Mouse (Mus musculus) T-helper 17 cell (primary cell): ENCODE measurements around the gene Mylk4.

Experiments used
- in situ Hi-C, 2 experiments: fragments of 300-600 bp; cut with MboI, MseI; formaldehyde crosslinking; loops; 1 replicate in 1 of 2; 2 replicates in 1 of 2; pipeline ENCODE4 v1.15.1; 2025; ENCODE audit warnings: high pct_unique_total_duplicates in 2 of 2

The Mylk4 gene

GRCm38 (mm10) chr13:32783816-32784215 is at the start of gene Mylk4:
Mylk4 (minus strand) TSS chr13:32783954.
- in situ Hi-C loops: no loop called here

GRCm38 (mm10) chr13:32833237-32833636 is 49.5 kb upstream of the Mylk4 start:
- in situ Hi-C loops: no loop called here

- in situ Hi-C loops: no loop called here
Observed at GRCm38 (mm10) chr13:32832776-32833175, 49.0 kb upstream of the Mylk4 start.

- in situ Hi-C loops: no loop called here
Observed at GRCm38 (mm10) chr13:32831505-32832273, 47.9 kb upstream of the Mylk4 start.

- in situ Hi-C loops: no loop called here
Observed at GRCm38 (mm10) chr13:32828886-32829285, 45.1 kb upstream of the Mylk4 start.

GRCm38 (mm10) chr13:32827951-32828350 is 44.2 kb upstream of the Mylk4 start:
- in situ Hi-C loops: no loop called here

- in situ Hi-C loops: no loop called here
Observed at GRCm38 (mm10) chr13:32827111-32827822, 43.5 kb upstream of the Mylk4 start.

GRCm38 (mm10) chr13:32825546-32825945 is 41.8 kb upstream of the Mylk4 start:
- in situ Hi-C loops: no loop called here

GRCm38 (mm10) chr13:32824377-32825330 is 40.9 kb upstream of the Mylk4 start:
- in situ Hi-C loops: no loop called here

- in situ Hi-C loops: no loop called here
Observed at GRCm38 (mm10) chr13:32823126-32823525, 39.4 kb upstream of the Mylk4 start.

- in situ Hi-C loops: no loop called here
Observed at GRCm38 (mm10) chr13:32821671-32822070, 37.9 kb upstream of the Mylk4 start.

- in situ Hi-C loops: no loop called here
Observed at GRCm38 (mm10) chr13:32819926-32820325, 36.2 kb upstream of the Mylk4 start.

GRCm38 (mm10) chr13:32819241-32819640 is 35.5 kb upstream of the Mylk4 start:
- in situ Hi-C loops: no loop called here

- in situ Hi-C loops: no loop called here
Observed at GRCm38 (mm10) chr13:32807624-32808023, 23.9 kb upstream of the Mylk4 start.

GRCm38 (mm10) chr13:32806820-32807219 is 23.1 kb upstream of the Mylk4 start:
- in situ Hi-C loops: no loop called here

GRCm38 (mm10) chr13:32803701-32804345 is 20.1 kb upstream of the Mylk4 start:
- in situ Hi-C loops: loop anchor here in 1 of 2 experiments (5.0 kb wide), 1 partner anchor 467 kb away; the partner anchor contains the start of gene Gmds

GRCm38 (mm10) chr13:32802259-32803081 is 18.7 kb upstream of the Mylk4 start, which contains the start of gene D930007J09Rik:
D930007J09Rik (minus strand) TSS chr13:32802849.
- in situ Hi-C loops: loop anchor here in 1 of 2 experiments (5.0 kb wide), 1 partner anchor 465 kb away; the partner anchor contains the start of gene Gmds

- in situ Hi-C loops: loop anchor here in 1 of 2 experiments (5.0 kb wide), 1 partner anchor 464 kb away; the partner anchor contains the start of gene Gmds
Observed at GRCm38 (mm10) chr13:32801693-32802221, 18.0 kb upstream of the Mylk4 start, which contains the start of gene Wrnip1. Wrnip1 (plus strand) TSS chr13:32802038.

- in situ Hi-C loops: loop anchor here in 1 of 2 experiments (5.0 kb wide), 1 partner anchor 464 kb away; the partner anchor contains the start of gene Gmds
Observed at GRCm38 (mm10) chr13:32800859-32801258, 17.1 kb upstream of the Mylk4 start.
